Mouse (Mus musculus) T-helper 2 cell (primary cell): ENCODE data around the gene Gna15.

Experiments used
- in situ Hi-C: fragments of 300-600 bp; cut with MboI, MseI; formaldehyde crosslinking; loops from one replicate; pipeline ENCODE4 v1.15.1; 2025; ENCODE audit warnings: high pct_unique_total_duplicates

The Gna15 gene

GRCm38 (mm10) chr10:81556282-81556681 lies 32.3 kb upstream of the Gna15 start:
- in situ Hi-C loops = no loop called here

DNA sequence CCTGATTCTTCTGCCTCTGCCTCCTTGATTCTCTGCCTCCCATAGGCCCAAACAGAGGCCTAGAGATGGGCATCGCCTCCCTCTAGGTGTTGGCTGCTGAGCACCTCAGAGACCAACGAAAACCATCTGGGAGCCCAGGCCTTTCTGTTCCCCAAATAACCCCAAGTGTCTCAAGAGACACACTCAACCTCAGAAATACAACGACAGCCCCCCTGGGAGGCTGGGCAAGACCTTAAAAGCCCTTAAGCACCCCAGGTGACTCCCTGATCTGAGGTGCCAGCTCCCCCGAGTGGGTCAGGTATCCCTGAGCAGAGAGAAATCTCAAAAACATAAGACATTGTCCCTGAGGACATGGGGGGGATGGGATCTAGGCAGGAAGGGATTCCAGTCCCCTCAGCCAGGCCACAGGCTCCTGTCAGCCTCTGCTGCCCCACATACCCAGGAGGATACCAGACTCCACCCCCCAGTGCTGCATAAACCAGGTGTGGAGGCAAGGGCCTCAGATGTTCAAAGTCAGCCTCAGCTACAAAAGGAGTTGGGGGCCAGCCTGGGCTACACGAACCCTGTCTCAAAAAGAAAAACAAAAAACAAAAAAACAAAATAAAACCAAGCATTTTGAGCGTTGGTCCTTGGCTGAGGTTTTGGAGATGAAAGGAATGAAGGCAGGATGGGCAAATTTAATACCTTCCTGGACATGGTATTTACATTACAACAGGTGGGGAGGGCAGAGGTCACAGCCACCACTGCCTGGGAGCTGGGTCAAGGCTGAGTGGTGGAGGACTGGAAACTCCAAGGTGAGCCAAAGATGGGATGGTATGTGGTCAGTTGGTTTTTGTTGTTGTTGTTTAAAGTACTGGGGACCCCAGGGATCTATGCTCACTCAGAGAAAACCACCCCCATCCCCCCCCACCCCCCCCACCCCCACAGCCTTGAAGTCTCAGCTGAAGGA lies 30.1 kb upstream of the Gna15 start:
- in situ Hi-C loops = no loop called here

DNA sequence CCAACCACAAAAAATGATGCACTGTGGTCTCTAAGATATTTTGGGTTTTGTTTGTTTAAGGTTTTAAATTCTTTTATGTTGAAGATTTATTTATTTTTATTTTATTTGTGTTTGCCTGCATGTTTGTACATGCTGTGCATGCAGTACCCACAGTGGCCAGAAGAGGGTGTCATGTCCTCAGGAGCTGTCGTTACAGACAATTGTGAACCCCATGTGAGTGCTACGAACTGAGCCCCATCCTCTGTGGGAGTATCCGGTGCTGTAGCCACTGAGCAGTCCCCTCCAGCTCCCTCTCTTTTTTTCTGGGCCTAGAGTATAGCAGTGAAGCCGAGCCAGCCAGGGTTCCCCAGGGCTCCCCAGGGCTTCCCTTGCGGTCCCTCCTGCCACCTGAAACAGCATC lies 29.2 kb upstream of the Gna15 start:
- in situ Hi-C loops = no loop called here

- in situ Hi-C loops = no loop called here
These were observed 27.6 kb upstream of the Gna15 start for GRCm38 (mm10) chr10:81551597-81552102.

DNA sequence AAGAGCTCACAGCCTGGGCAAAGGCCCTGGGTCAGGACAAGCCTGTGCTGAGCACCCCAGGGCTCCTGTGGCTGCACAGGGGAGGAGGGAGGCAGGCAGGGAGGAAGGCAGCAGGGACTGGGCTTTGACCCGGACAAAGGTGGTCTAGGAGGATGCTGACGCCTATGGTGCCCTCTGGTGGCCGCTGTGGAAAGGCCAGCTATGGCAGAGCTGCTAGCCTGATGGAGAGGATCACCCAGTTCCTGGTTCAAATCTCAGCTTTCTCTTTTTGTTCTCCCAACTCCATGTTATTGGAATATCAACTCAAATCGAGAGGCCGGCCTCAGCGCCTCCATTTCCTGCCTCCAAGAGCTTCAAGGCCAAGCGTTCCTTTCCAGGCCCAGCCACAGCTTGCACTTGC lies 26.2 kb upstream of the Gna15 start:
- in situ Hi-C loops = no loop called here

GRCm38 (mm10) chr10:81548944-81549343 lies 24.9 kb upstream of the Gna15 start:
- in situ Hi-C loops = no loop called here

DNA sequence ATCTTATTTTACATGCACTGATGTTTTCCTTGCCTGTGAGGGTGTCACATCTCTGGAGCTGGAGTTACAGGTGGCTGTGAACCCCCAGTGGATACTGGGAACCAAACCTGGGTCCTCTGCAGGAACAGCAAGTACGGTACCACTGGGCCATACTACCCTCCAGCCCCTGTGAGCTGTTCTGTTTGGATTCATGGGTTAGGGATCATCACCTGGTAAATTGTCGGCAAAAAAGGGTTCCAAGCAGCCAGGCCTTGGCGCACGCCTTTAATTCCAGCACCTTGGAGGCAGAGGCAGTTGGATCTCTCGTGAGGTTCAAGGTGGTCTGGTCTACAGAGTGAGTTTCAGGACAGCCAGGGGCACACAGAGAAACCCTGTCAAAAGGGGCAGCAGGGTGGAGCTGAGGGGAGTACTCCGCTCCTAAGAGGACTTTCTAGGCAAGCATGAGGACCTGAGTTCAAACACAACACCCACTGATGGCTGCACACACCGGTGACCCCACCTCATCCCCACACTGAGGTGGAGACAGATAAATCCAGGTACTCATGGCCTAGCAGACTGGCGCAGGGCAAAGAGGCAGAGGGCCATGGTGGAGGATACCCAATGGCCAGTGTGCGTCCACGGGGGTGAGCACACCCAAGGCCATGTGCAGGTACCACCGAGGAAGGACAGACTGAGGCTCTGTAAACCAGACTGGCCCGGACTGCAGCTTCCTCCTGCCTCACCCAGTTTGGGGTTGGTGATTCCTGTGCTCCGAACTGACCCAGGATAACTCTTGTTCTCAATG lies 23.0 kb upstream of the Gna15 start:
- in situ Hi-C loops = no loop called here

DNA sequence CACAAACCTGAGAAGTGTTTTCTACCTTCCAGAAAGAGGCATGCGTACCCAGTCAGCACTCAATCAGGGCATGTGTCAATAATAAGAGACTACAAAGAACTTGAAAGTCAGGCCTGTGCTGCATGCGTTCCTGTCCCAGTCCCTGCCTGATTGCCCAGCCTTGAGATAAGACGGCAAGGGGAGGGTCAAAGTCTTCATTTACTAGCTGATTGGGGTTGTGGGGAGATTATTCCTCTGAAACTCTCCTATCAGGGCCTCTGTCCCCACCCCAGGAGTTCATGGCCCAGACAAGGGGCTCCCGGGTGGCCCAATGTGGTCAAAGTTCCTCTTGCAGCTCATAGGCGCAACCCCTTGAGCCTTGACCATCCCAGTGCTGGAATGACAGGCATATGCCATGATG lies 22.3 kb upstream of the Gna15 start:
- in situ Hi-C loops = no loop called here

- in situ Hi-C loops = no loop called here
These were observed 21.2 kb upstream of the Gna15 start, which contains the start of gene Gna11 for GRCm38 (mm10) chr10:81545161-81545747. Gene Gna11, minus strand, starts transcription at chr10:81545190.

- in situ Hi-C loops = no loop called here
These were observed 20.5 kb upstream of the Gna15 start for GRCm38 (mm10) chr10:81544296-81545160.

- in situ Hi-C loops = no loop called here
These were observed 19.6 kb upstream of the Gna15 start for GRCm38 (mm10) chr10:81543633-81544032.

- in situ Hi-C loops = no loop called here
These were observed 18.9 kb upstream of the Gna15 start for GRCm38 (mm10) chr10:81542727-81543460.

- in situ Hi-C loops = no loop called here
These were observed 17.8 kb upstream of the Gna15 start for GRCm38 (mm10) chr10:81541803-81542202.

GRCm38 (mm10) chr10:81541363-81541762 lies 17.3 kb upstream of the Gna15 start:
- in situ Hi-C loops = no loop called here

DNA sequence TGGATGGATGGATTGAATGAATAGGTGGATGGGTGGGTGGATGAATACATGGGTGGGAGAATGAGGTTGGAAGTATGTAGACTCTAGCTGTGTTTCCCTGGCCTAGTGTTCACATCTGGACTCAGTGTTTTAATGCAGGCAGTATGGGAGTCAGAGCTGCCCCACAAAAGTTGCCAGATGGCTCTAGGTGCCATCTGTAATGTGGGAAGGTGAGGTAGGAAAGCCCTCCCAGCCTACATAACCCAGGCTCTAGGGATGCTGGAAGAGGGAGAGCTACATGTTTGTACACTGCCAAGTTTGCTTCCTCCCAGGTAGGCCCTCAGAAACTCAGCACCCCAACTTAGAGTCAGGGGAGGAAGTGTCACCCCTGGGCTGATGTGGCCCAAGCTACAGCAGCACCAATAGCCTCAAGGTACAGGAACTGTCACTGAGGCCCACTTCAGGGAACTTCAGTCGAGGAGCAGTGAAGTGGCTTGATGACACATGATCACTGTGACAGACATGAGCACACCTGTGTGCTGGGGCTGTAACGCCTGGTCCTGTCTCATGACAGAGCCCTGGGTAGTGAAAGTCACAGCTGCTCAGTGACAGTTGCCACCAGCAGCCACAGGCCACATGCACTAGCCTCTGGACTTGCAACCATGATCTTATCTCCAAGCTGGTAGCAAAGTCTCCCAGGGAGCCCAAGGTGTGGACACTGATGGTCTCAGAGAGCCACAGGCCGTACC lies 14.5 kb upstream of the Gna15 start:
- in situ Hi-C loops = loop anchor here (10.0 kb wide), 1 partner anchor 54 kb away; the partner anchor contains the start of gene Celf5

GRCm38 (mm10) chr10:81537429-81537828 lies 13.4 kb upstream of the Gna15 start:
- in situ Hi-C loops = loop anchor here (10.0 kb wide), 1 partner anchor 53 kb away; the partner anchor contains the start of gene Celf5

DNA sequence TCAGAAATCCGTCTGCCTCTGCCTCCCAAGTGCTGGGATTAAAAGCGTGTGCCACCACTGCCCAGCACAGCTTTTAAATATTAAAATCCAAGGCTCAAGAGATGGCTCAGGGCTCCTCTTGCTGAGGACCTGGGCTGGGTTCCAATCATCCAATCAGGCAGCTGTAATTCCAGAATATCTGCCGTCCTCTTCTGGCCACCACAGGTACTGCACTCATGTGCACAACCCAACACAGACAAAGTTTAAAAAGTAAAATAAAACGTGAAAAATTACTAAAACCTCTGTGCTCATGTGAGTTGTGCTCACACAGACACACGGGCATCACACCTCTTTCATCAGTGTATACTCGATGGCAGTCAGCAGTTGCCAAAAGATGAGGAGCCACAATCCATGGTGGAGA lies 12.7 kb upstream of the Gna15 start:
- in situ Hi-C loops = loop anchor here (10.0 kb wide), 1 partner anchor 52 kb away; the partner anchor contains the start of gene Celf5

- in situ Hi-C loops = loop anchor here (5.0 to 10.0 kb wide), 2 partner anchors 50 to 138 kb away; partner anchors contain the start of gene Celf5
These were observed 10.8 kb upstream of the Gna15 start for GRCm38 (mm10) chr10:81534826-81535225.

DNA sequence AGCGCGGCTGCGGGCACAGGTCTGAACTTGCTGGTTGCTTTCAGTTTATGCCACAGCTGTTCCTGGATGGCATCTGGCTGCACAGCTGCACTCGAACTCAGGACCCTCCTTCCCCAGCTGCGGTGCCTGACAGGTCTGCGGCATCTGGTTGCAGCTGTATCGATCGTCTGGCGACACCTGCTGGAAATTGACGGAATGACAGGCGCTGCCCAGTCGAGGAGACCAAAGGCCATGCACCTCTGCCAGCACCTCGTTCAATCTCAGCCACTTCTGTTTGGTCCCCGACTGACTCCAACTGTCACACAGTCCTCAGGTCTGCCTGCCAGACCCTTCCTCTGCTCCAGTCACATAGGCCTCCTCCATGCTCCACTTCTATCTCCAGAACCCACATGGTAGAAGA lies 2.8 kb upstream of the Gna15 start:
- in situ Hi-C loops = loop anchor here (5.0 kb wide), 1 partner anchor 109 kb away; no protein-coding TSS in a partner anchor
